Mouse (Mus musculus) hindbrain, embryonic 10.5 days (tissue): ENCODE measurements around the gene Obp1b. TPM values are rescaled to one million over a fixed set of nuclear protein-coding genes. Genes with fewer than 3 reads are reported as not detected.
"Not testable (repeated sequence)": the region's sequence is repeated elsewhere in the genome, so short reads cannot be mapped to it uniquely, and the experiment has no call there.

Experiments used
- DNase-seq: peaks from one replicate; pipeline ENCODE4 v3.0.0-alpha.2; 2017; ENCODE audit warnings: low spot score
- H3K27ac ChIP-seq: fragments of 300-500 bp; sonication (generic); 2 replicates; pipeline ENCODE4 v1.5.1; 2016; ENCODE audit warnings: mild to moderate bottlenecking, moderate library complexity
- H3K27me3 ChIP-seq: fragments of 300-500 bp; sonication (generic); 2 replicates; pipeline ENCODE4 v1.6.1; 2016; ENCODE audit warnings: mild to moderate bottlenecking; ENCODE audit not compliant: poor library complexity, insufficient read depth, severe bottlenecking
- H3K36me3 ChIP-seq: fragments of 300-500 bp; sonication (generic); 2 replicates; pipeline ENCODE4 v1.6.1; 2016; ENCODE audit warnings: mild to moderate bottlenecking, moderate library complexity
- H3K4me1 ChIP-seq: fragments of 300-500 bp; sonication (generic); replicated peaks from 2 replicates; pipeline ENCODE4 v1.6.1; 2016; ENCODE audit warnings: mild to moderate bottlenecking
- H3K4me3 ChIP-seq: fragments of 300-500 bp; sonication (generic); 2 replicates; pipeline ENCODE4 v1.5.1; 2016; ENCODE audit warnings: mild to moderate bottlenecking, moderate library complexity
- H3K9me3 ChIP-seq: fragments of 300-500 bp; sonication (generic); 2 replicates; pipeline ENCODE4 v1.6.1; 2016; ENCODE audit warnings: mild to moderate bottlenecking, moderate library complexity
- WGBS: fragments of 180-500 bp; shearing (Covaris S2); methylation state at CpG from one replicate; pipeline ENCODE4 v1.1.7; 2016; 5-methylcytosine and 5-hydroxymethylcytosine counted together
- polyA plus RNA-seq: library from polyadenylated mRNA; unstranded; fragments of >200 nt; fragmentation: Nextera tagmentation; extraction: Ambion mirVana; gene quantifications from 2 replicates; pipeline ENCODE4 v1.2.1, GENCODE M21; 2016

Gene Obp1b
- not detected in 2 replicates for polyA plus RNA-seq

GRCm38 (mm10) chrX:78186477-78186876, at the start of gene Obp1b:
Gene Obp1b, plus strand, starts transcription at chrX:78186777.
- not testable (repeated sequence) for H3K4me3 ChIP-seq, DNase-seq
- WGBS = no CpG with 5 or more reads among the region's 3 CpGs

DNA sequence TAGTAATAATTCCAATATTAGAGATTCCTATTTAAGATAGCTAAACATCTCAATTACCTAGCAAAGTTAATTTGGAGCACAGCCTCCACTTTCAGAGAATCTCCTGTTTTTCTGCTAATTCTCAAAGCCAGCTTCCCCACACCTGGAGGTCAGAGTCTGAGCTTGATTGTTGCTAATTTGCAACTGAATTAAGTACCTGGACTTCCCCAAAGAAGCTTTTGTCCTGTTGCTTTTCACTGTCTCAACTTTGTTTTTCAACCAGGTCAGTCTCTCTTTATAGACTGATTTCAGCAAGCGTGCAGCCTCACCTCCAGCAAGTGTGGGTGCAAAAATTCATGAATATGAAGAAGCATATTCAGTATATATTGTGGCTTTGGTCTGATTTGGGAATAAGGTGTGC, 15.6 kb downstream of the Obp1b start:
- not testable (repeated sequence) for H3K4me1 ChIP-seq, H3K27me3 ChIP-seq, DNase-seq, H3K27ac ChIP-seq, H3K4me3 ChIP-seq, H3K36me3 ChIP-seq, H3K9me3 ChIP-seq
- WGBS = 64% methylated on average over 1 of the region's 1 CpGs

More at GRCm38 (mm10) chrX:78186477-78186876, at the start of gene Obp1b:
- not testable (repeated sequence) for H3K27ac ChIP-seq, H3K4me1 ChIP-seq, H3K36me3 ChIP-seq, H3K9me3 ChIP-seq, H3K27me3 ChIP-seq

DNA sequence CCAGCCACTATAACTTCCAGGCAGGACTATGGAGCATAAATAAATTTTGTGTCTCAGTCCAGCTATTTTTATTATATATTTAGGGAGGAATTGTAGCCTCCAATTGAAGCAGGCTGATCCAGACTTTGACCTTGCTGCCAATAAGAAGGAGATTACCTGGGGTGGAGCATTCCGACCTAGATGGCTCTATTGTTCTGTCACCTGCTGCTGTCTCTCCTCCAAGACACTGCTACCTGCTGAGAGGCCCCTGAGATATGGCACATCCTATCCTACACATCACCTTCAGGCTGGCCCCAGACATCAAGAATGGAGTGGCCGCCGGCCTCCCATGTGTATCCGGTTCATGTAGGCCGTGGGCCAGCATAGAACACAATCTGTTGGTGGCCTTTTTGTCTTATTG, 16.3 kb downstream of the Obp1b start:
- 89% methylated on average over 5 of the region's 5 CpGs for WGBS
- H3K4me1 ChIP-seq = no peaks in the 10 kb centered on the region
- DNase-seq = no peak
- no peak overlapping the region for H3K4me3 ChIP-seq
- H3K27ac ChIP-seq = no peak overlapping the region
- H3K36me3 ChIP-seq = no peaks in the 10 kb centered on the region
- H3K27me3 ChIP-seq = no peaks in the 10 kb centered on the region
- H3K9me3 ChIP-seq = peaks cover 4% of the 10 kb centered on the region; the same call in 1 of the 2 replicates

Other genes starting within 250 kb of the Obp1b start
- gene Obp1a, start 95.4 kb upstream of the Obp1b start, polyA plus RNA-seq = not detected in 2 replicates
- not detected in 2 replicates for gene Gm5938, start 61.3 kb upstream of the Obp1b start, polyA plus RNA-seq
- gene Gm14743, start 59.1 kb downstream of the Obp1b start, polyA plus RNA-seq = not detected in 2 replicates
- gene 4930480E11Rik, start 182.9 kb downstream of the Obp1b start, polyA plus RNA-seq = not detected in 2 replicates